Mouse (Mus musculus) spleen, embryonic (tissue): Measurements from ENCODE around the gene Gm7029.
"Not testable (repeated sequence)": the region's sequence is repeated elsewhere in the genome, so short reads cannot be mapped to it uniquely, and the experiment has no call there.

Experiments used
- CTCF ChIA-PET: fragments of 350-600 bp; sonication (Branson Sonifier 250); formaldehyde crosslinking; loops from one replicate; lab custom pipeline; 2022; lab: Charles Lee

Gm7029 gene

GRCm38 (mm10) chr17:33891357-33891756 lies 17.7 kb downstream of the Gm7029 start:
- CTCF ChIA-PET, result no interaction called here

GRCm38 (mm10) chr17:33891892-33892291 lies 18.3 kb downstream of the Gm7029 start:
- CTCF ChIA-PET, result not testable (repeated sequence)

- CTCF ChIA-PET, result no interaction called here
Observed at GRCm38 (mm10) chr17:33892429-33892828, 18.8 kb downstream of the Gm7029 start.

- CTCF ChIA-PET, result interaction anchor here (0.7 kb wide), 1 partner anchor 30 kb away, joined by 3 read pairs; no protein-coding TSS in a partner anchor
Observed at GRCm38 (mm10) chr17:33893011-33893410, 19.4 kb downstream of the Gm7029 start.

GRCm38 (mm10) chr17:33897114-33897794 lies 23.6 kb downstream of the Gm7029 start:
- CTCF ChIA-PET, result interaction anchor here (0.7 to 1.3 kb wide), 6 partner anchors 10 to 28 kb away, joined by 3 to 11 read pairs (median 4); no protein-coding TSS in a partner anchor

GRCm38 (mm10) chr17:33898193-33898592 lies 24.6 kb downstream of the Gm7029 start:
- CTCF ChIA-PET, result interaction anchor here (0.8 to 1.3 kb wide), 4 partner anchors 9 to 27 kb away, joined by 3 read pairs; partner anchors contain the start of genes Tapbp and Zbtb22

- CTCF ChIA-PET, result no interaction called here
Observed at GRCm38 (mm10) chr17:33899642-33900041, 26.0 kb downstream of the Gm7029 start.

GRCm38 (mm10) chr17:33900281-33900988 lies 26.8 kb downstream of the Gm7029 start:
- CTCF ChIA-PET, result interaction anchor here (0.7 kb wide), 1 partner anchor 200 kb away, joined by 14 read pairs; no protein-coding TSS in a partner anchor

GRCm38 (mm10) chr17:33900989-33901314 lies 27.3 kb downstream of the Gm7029 start:
- CTCF ChIA-PET, result no interaction called here

- CTCF ChIA-PET, result interaction anchor here (0.6 kb wide), 1 partner anchor 250 kb away, joined by 3 read pairs; no protein-coding TSS in a partner anchor
Observed at GRCm38 (mm10) chr17:33901653-33902052, 28.0 kb downstream of the Gm7029 start.

GRCm38 (mm10) chr17:33902079-33902478 lies 28.4 kb downstream of the Gm7029 start:
- CTCF ChIA-PET, result interaction anchor here (0.5 to 0.6 kb wide), 2 partner anchors 67 to 249 kb away, joined by 3 read pairs; no protein-coding TSS in a partner anchor

GRCm38 (mm10) chr17:33902491-33902890 lies 28.9 kb downstream of the Gm7029 start:
- CTCF ChIA-PET, result interaction anchor here (0.5 kb wide), 1 partner anchor 68 kb away, joined by 3 read pairs; no protein-coding TSS in a partner anchor

GRCm38 (mm10) chr17:33903911-33904651 lies 30.4 kb downstream of the Gm7029 start:
- CTCF ChIA-PET, result not testable (repeated sequence)

GRCm38 (mm10) chr17:33904835-33905234 lies 31.2 kb downstream of the Gm7029 start, which contains the start of gene Platr17:
Platr17 (plus strand) TSS chr17:33905135.
- CTCF ChIA-PET, result not testable (repeated sequence)

GRCm38 (mm10) chr17:33908331-33909076 lies 34.9 kb downstream of the Gm7029 start:
- CTCF ChIA-PET, result interaction anchor here (1.6 kb wide), 1 partner anchor 11 kb away, joined by 3 read pairs; no protein-coding TSS in a partner anchor

- CTCF ChIA-PET, result interaction anchor here (1.0 kb wide), 1 partner anchor 12 kb away, joined by 3 read pairs; no protein-coding TSS in a partner anchor
Observed at GRCm38 (mm10) chr17:33909077-33909868, 35.6 kb downstream of the Gm7029 start, which contains the start of gene Daxx. Daxx (plus strand) TSS chr17:33909414.

- CTCF ChIA-PET, result interaction anchor here (0.9 to 1.0 kb wide), 2 partner anchors 12 kb away, joined by 3 to 6 read pairs; no protein-coding TSS in a partner anchor
Observed at GRCm38 (mm10) chr17:33909869-33910250, 36.2 kb downstream of the Gm7029 start.

- CTCF ChIA-PET, result interaction anchor here (0.5 to 1.1 kb wide), 6 partner anchors 11 to 470 kb away, joined by 3 to 6 read pairs (median 5); no protein-coding TSS in a partner anchor
Observed at GRCm38 (mm10) chr17:33910346-33911051, 36.9 kb downstream of the Gm7029 start.
